Mouse (Mus musculus) MEL (cell line): ENCODE measurements around the gene Mapk7.

ENCODE experiments used
- CTCF ChIP-seq, 3 experiments: IDR thresholded peaks in 2 of 3; conservative IDR thresholded peaks in 1 of 3; 2 replicates each; pipeline ENCODE4 v1.5.1; 2011 to 2012; ENCODE audit warnings: low read length in 3 of 3, low read depth in 2 of 3, mild to moderate bottlenecking in 2 of 3, improper control_type of control experiment in 1 of 3, inconsistent platforms in 1 of 3, mixed read lengths in 1 of 3, moderate library complexity in 1 of 3; ENCODE audit not compliant: control insufficient read depth in 1 of 3, insufficient read depth in 1 of 3, poor library complexity in 1 of 3, severe bottlenecking in 1 of 3
- EP300 ChIP-seq, 2 experiments: IDR thresholded peaks; 2 replicates each; pipeline ENCODE4 v1.6.1; 2011; ENCODE audit warnings: improper control_type of control experiment in 2 of 2, low read length in 2 of 2, low read depth in 1 of 2, mild to moderate bottlenecking in 1 of 2
- HCFC1 ChIP-seq: IDR thresholded peaks from 2 replicates; pipeline ENCODE4 v1.6.1; 2012; ENCODE audit warnings: low read depth, mild to moderate bottlenecking, inconsistent platforms, low read length, improper control_type of control experiment, moderate library complexity
- MXI1 ChIP-seq: IDR thresholded peaks from 2 replicates; pipeline ENCODE4 v1.6.1; 2011; ENCODE audit warnings: mild to moderate bottlenecking, low read depth, low read length, improper control_type of control experiment
- MYC ChIP-seq: IDR thresholded peaks from 2 replicates; pipeline ENCODE4 v1.6.1; 2011; ENCODE audit warnings: low read depth, mild to moderate bottlenecking, low read length, improper control_type of control experiment, moderate library complexity
- POLR2A ChIP-seq, 2 experiments: IDR thresholded peaks; 2 replicates each; pipeline ENCODE4 v1.6.1; 2011 to 2012; ENCODE audit warnings: low read length in 2 of 2, mild to moderate bottlenecking in 2 of 2, control low read depth in 1 of 2, improper control_type of control experiment in 1 of 2, low read depth in 1 of 2, moderate library complexity in 1 of 2; ENCODE audit not compliant: control insufficient read depth in 1 of 2, insufficient read depth in 1 of 2, poor library complexity in 1 of 2
- ZMIZ1 ChIP-seq: IDR thresholded peaks from 2 replicates; pipeline ENCODE4 v1.6.1; 2012; ENCODE audit warnings: low read depth, mild to moderate bottlenecking, inconsistent platforms, low read length, improper control_type of control experiment, moderate library complexity

GRCm38 (mm10) chr11:61533571-61533970 is 39.4 kb upstream of the Mapk7 start:
- TF ChIP-seq MXI1: no peak
- TF ChIP-seq EP300 (IDR thresholded peaks at IDR 0.05; ENCODE audit: low read depth in 1 of 2, low read length in 2 of 2): no peak
- no peak for TF ChIP-seq CTCF (IDR thresholded peaks at IDR 0.05 in 2 of 3, conservative IDR thresholded peaks at IDR 0.05 in 1 of 3; ENCODE audit: control insufficient read depth in 1 of 3, insufficient read depth in 1 of 3, low read depth in 2 of 3, low read length in 3 of 3, poor library complexity in 1 of 3, severe bottlenecking in 1 of 3)
- no peak for TF ChIP-seq POLR2A (IDR thresholded peaks at IDR 0.05; ENCODE audit: control insufficient read depth in 1 of 2, insufficient read depth in 1 of 2, low read depth in 1 of 2, low read length in 2 of 2, poor library complexity in 1 of 2)
- no peak for TF ChIP-seq HCFC1
- no peak for TF ChIP-seq MYC
- no peak for TF ChIP-seq ZMIZ1
